Mouse (Mus musculus) ovary, postnatal 36 days (tissue): ENCODE results near the gene Lbr.
"Not testable (repeated sequence)": the region's sequence is repeated elsewhere in the genome, so short reads cannot be mapped to it uniquely, and the experiment has no call there.

Experiments
- DNase-seq: peaks from one replicate; pipeline ENCODE4 v3.0.0; 2022; ENCODE audit warnings: low spot score, mixed read lengths

Lbr gene

DNA sequence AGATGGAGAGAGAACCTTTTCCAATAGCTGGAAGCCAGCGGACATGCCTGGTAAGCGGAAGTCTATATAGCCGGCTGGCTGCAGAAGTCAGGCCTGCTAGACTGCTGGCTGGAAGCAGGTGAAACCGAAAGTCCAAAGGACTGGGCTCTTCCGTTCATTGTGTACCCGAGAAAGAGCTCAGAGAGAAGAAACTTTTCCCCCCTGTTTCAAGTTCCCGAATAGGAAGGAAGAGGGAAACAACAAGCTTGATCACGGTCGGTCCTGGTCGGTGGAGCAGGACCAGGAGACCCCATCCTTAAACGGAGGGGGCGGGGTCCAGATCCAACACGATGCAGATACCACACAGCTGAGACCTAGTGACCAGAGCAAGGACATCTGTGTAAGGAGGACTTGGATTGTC, 9.6 kb upstream of the Lbr start:
- no peak for DNase-seq

DNA sequence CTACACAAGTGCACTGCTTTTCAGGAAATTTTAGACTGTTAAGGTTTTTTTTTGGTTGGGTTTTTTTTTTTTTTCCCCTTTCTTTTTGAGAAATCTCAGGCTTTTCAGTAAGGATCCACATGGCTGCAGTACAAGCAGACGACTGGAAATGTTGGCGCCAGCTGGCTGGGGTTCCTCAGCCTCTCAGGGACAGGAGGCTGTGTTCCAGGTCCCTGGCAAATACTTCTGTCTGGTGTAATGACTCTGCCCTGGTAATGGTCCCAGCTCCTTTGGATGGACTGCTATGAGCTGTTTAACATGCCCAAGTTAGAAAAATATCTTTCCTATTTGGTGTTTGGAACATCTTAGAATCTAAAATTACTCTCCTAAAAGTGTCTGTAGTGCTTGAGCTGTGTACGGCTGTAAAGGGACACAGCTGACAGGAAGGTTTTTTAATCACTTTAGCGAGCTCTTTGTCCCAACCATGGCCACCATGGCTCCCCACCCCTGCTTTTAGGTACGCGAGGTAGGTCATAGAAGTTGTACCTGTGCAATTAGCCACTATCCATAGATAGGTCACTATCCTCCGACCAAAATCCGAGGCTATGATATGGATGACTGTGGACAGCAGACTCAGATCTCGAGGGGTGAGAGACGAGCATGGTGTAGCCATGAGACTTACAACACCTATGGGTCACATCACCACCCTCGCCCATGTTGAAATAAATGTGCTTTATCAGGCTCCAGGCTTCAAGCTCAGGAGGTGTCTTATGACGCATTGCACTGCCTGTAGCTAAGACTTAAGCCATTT, 8.9 kb upstream of the Lbr start:
- peak; percentile 27 for DNase-seq

DNA sequence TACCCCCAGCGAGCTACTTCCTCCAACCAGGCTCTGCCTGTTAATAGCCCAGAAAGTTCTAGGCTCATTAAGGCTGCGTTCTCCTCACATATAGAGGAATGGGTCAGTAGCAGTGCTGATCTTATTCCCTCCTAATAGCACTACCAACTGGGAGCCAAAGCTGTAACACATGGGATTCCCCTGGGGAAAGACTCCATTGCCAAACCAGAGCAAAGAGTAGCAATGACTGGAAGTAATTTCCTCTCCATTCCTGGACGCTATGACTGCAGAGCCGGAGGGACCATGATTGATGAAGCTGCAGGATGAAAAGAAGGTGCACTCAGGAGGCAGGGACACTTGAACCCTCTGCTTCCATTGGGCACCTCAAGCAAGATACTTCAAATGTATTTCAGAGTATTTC, 7.6 kb upstream of the Lbr start:
- no peak for DNase-seq

GRCm38 (mm10) chr1:181848210-181848609, 5.4 kb upstream of the Lbr start:
- no peak for DNase-seq

DNA sequence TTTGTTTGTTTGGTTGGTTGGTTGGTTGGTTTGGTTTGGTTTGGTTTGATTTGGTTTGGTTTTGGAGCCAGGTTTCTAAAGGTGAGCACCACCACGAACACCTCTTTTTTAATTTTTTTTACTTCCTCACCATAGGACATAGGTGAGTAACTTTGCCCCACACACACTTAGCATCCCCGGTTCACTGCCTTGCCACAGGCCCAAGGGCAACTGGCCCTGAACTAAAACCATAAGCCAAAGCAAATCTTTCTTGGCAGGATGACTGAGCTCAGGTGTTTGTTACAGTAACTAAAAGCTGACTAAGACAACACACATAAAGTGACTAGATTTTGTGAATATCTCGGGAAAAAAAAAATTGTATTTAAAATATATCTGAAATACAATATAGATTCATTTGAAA, 4.5 kb upstream of the Lbr start:
- DNase-seq = no peak

GRCm38 (mm10) chr1:181845767-181846166, 2.9 kb upstream of the Lbr start:
- DNase-seq = no peak

DNA sequence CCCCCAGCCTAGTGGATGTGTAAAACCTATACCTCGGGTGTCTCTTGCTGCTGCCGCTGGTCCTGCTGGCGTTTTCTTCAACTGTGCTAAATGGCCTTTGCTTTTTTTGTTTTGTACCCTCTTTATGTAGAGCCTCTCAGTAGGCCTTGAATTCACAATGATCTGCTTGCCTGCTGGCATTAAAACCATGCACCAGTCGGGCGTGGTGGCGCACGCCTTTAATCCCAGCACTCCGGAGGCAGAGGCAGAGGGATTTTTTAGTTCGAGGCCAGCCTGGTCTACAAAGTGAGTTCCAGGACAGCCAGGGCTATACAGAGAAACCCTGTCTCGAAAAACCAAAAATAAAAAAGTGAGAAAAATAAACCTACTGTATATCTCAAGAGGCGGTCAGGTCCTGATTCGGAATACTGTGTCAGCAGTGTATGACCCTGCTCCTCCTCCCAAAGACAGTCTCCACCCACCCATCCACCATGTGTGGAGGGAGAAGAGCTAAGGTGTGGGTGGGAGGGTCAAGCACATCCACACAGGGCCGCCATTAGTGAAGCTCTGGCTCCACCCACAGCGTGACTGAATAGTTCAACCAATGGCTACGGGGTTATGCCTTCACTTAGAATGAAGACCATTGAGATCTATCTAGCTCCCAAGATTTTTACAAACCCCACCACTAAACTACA, 2.2 kb upstream of the Lbr start:
- no peak for DNase-seq

GRCm38 (mm10) chr1:181841864-181842672, 778 bp downstream of the Lbr start:
- peak; percentile 97 for DNase-seq

DNA sequence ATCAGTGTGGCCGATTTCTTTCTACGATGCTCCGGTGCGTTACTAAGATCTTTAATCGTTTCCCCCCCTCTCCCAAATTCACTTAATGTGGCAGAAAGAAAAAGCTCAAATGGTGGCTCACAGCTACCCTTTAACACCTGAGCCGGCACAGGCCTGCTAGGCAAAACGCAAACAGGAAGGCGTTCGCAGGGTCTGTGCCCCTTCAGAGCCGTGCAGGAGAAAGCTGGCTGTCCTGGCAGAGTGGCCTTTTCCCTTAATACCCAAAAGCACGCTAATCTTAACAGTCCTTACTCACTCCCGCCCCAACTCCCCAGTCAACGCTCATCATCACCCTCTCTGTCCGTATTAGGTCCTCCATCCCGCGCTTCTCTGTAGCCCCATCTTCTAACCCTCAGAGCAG, 1.4 kb downstream of the Lbr start:
- no peak for DNase-seq

- DNase-seq = no peak
Measured at GRCm38 (mm10) chr1:181839746-181840366, 3.0 kb downstream of the Lbr start.

DNA sequence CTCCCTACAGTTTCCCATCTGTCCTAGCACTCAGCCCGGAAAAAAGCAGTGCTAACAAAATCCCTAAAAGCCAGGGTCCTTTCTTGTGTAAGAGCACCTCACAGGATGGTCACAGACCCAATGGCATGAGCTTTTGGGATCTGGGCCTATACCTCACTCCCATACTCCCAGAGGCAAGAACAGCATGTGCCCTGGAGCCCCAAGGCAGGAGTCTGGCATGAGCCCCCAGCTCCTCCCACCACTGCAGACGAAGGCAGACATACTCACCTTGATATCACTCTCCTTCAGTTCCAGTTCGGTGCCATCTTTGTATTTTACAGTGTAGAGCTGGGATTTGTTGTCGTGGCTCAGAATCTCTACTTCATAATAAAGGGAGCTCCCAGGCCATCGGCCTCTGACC, 4.7 kb downstream of the Lbr start:
- DNase-seq = no peak

DNA sequence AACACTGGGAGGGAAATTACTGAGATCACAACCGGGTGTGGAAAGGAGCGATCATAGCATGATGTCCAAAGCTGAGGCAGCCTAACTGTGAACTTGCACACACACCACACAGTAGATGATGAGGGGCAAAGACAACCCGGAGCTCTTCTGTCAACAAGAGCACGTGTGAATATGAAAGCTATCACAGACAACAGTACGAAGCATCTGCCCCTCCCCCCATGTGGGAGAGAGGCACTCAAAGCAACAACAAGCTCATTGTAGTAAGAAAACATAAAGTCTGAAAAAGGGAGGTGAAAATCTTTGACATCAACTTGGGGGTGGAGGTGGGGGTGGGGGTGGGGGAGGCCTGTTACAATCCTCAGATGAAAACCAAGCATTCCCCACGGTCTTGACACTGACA, 9.7 kb downstream of the Lbr start:
- no peak for DNase-seq

DNA sequence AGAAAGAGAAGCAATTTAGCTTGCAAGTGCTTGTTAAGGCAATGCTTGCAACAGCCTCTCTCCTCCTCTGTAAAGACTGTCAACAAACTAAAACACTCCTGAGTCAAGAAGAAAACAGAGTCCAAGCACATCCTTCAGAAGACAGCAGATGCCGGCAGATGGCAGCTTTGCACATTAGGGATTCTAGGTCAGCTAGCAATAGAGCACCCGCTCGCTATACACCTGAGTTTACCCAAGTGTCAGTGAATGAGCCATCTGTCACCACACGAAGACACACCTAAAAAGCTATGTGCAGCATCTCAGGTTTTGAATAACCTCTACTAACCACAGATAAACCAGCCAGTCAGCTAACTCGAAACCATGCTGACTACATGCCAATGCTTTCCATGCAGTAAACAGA, 10.1 kb downstream of the Lbr start:
- DNase-seq = no peak

- DNase-seq = no peak
Measured at GRCm38 (mm10) chr1:181828365-181828764, 14.5 kb downstream of the Lbr start.

GRCm38 (mm10) chr1:181826716-181827115, 16.1 kb downstream of the Lbr start:
- DNase-seq = no peak

DNA sequence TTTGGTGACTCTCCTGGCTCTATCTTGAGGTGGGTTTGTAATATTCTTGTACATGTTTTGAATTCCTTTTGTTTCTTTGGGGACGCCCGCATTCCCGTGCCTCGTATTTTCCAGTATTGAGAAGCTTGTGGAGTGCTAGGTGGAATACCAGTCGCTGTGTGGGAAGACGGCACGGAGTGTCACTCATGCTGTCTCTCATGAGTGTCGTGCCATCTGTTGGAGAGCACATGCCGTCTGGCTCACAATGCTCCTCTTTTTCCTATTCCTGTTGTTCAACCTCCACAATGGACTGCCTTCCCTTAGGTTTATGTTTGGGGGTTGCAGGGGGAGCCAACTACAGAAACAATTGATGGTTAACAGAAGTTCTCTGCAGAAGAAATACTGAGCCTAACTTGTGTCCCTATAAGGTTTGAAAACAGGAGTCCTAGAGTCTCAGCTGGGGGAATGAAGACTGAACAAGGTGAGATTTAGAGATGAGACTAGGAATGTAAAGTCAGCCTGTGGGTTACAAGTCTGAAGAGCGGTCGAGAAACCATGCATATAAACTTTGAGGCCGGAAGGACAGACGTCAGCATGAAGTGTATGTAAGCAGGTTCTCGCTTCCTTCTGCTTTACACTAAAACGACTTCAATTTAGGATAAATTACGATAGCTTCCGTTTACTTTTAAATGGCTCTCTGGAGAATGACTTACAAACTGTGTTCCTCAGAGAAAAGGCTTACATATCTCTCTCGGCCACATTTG, 31.2 kb downstream of the Lbr start:
- DNase-seq = no peak

GRCm38 (mm10) chr1:181800667-181801066, 42.2 kb downstream of the Lbr start:
- DNase-seq = no peak

DNA sequence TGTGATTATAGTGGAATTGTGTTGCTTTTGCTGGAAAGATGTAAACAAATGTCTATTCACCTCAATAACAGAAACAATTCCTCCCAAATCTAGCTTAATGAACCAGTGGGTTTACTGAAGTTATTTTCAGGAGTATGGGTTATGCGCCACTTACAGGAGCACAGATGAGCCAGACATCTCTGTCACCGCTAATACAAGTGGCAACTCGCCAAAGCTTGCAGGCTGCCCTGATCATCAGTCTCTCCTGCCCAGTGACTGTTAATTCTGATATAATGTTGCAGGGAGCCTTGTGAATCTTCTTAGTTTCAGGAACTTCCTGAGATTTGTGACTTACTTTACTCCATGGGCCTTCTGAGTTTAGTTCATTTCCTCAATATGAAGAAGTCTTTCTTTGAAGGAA, 42.9 kb downstream of the Lbr start:
- DNase-seq = no peak

DNA sequence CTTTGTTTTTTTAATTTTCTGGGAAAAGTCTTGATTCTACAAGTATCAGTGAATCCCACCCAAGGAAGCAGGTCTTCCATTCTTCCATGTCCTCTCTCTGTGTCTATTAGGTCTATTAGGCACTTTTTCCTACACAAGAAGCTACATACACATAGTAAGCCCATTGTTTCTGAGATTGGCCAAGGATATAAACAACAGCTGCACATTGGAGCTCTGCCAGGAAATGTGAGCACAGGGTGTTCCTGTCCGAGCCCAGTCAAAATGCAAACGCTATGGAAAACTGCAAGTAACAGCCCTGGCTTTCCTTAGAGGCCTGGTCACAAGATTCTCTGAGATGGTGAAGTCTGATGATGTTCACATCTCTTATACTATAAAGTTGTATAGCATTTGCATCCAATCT, 49.3 kb downstream of the Lbr start:
- no peak for DNase-seq

GRCm38 (mm10) chr1:181789952-181790351, 52.9 kb downstream of the Lbr start:
- DNase-seq = no peak

- not testable (repeated sequence) for DNase-seq
Measured at GRCm38 (mm10) chr1:181782600-181782999, 60.2 kb downstream of the Lbr start.

GRCm38 (mm10) chr1:181776541-181776940, 66.3 kb downstream of the Lbr start:
- DNase-seq = no peak
